Mouse (Mus musculus) stomach, postnatal 0 days (tissue): Measurements from ENCODE around the gene Atp13a4.

ENCODE experiments used
- CTCF ChIP-seq: IDR thresholded peaks from 2 replicates; pipeline ENCODE4 v1.5.1; 2016; ENCODE audit warnings: antibody characterized with exemption, low read depth, mild to moderate bottlenecking, moderate library complexity
- EP300 ChIP-seq: optimal IDR thresholded peaks from 2 replicates; pipeline ENCODE3; 2016; ENCODE audit warnings: antibody characterized with exemption

DNA sequence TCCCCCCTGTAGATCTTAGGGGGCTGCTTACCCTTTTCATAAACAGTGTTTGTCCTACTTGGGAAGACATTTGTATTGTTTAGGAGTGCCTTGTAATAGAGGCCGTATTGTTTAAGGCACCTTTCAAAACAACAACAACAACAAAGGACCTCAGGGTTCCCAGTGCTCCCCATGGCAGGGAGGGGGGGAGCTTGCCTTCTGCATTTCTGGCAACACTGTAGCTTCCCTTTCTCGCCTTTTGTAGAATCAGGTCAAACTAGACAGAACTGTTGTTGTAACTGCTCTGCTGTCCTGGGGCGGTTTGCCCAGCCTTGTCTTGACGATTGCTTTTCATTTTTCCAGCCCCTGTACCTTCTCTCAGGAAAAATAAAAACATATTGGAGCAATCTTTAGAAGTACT lies 40.0 kb downstream of the Atp13a4 start:
- TF ChIP-seq EP300 (no peak), CTCF (no peak)
